Mouse (Mus musculus) ovary, postnatal 14 days (tissue): ENCODE results near the gene Lhx3.
A peak's percentile ranks its signal among the peaks of the same experiment; 100 is the strongest.

Source experiments
- DNase-seq: peaks from one replicate; pipeline ENCODE4 v3.0.0; 2022; ENCODE audit warnings: low spot score

The Lhx3 gene

DNA sequence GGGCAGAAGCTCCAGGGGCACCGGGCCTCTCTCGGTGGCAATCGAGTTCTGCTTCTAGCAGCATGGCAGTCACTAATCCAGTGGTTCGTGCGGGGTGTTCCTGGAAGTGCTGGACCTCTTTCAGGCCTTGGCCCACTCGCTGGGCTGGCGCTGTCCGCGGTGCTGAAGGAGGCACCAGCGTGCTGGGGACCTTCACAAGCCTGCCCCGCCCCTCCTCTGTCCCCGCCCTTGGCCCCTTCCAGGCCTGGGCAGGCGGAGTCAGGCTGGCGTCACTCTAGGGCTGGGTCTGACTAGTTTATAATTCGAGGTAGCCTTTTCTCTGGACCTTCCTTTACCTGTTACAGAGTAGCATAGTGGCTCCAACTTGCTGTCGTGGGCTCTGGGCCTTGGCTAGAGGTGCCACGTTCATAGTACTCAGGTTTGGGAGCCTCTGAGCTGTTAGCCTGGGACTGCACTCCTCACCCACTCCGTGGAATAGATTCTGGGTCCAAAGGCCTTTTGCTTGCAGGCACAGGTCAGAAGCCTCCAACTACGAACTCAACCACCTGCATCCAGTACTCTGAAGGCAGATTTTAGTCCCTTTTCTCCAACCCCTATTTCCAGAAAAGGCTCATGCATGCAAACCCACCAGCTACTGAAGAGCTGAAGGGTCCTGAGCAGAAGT lies at the start of gene Lhx3:
Gene Lhx3, minus strand, starts transcription at position 164 of the 664 bp plus-strand sequence.
- peak; percentile 93 for DNase-seq

DNA sequence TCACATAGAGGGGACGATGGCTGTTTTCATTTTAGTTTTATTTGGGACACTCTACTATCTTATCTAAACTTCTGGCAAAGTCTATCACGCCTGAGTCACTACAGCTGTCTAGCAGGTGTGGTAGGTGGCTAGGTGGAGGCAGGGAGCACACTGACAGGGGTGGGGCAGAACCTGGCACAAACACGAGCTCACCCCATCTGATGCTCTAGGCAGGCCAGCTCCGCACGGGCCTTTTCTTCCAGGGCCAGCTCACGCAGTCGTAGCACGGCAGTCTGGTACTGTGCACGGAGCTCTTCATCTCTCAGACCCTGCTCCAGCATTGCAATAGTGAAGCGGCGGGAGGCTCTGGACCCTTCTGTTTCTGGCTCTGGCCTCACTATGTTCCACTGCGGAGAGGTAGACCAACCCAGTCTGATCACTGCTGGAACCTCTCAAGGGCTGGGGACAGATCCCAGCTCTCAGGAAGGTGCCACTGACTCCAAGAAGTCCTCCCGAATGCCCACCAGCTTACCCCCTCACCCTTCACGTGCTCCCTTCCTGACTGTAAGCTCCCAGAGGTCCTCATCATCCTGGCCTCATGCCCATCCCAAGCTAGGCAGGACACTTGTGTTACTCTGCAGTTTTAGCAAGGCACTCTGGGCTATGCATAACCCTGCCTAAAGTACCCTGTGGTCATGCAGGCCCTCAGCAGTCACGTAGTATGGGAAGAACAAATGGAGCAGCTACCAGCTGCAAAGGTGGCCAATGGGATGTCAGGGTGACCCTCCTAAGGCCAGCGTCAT lies 49.4 kb upstream of the Lhx3 start:
- DNase-seq, result no peak

DNA sequence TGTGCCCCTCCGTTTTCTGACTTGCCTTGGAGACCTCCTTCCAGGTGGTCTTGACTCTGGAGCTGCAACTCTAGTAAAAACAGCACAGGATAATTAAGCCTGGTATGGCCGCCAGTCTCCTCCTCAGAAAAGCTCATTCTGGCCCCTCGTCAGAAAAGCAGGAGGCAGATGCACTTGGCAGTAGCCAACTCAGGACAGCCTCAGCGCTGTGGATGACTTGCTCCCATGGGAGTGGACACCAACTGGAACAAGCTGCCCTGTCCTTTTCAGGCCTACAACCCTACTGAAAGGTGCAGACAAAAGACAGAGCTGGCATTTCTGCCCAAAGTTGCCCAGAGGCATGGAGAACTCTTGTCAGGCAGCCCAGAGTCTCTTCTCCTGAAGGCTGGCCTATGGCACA lies 46.7 kb upstream of the Lhx3 start:
- DNase-seq, result no peak

DNA sequence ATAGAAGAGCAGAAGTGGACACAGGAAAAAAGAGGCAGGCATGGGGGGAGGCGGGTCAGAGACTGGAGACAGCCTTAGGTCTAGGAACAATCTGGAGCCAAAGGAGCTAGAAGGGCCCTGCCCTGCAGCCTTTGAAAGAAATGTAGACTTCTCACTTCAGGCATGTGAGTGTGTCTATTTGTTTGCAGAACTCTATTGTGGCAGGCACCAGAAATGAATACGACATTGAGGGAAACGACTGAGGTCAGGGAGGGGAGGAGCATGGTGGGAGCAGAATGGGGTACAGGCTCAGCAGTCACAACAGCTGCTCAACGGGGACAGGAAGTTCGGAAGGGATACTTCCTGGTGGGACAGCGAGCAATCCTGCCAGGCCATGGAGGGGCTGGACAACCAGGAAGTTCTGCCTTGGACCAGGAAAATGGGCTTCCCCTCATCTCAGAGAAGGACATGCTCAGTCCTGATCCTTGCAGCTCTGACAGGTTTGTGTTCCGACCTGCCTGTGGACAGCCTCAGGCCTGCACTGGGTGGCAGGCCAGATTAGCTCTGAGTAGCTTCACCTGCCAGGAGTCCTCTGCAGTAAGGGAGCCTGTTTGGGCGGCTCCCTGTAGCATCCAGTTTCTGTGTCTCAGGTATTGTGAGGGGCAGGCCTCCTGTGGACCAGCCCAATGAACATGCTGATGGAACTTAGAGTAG lies 44.6 kb upstream of the Lhx3 start:
- DNase-seq, result no peak

DNA sequence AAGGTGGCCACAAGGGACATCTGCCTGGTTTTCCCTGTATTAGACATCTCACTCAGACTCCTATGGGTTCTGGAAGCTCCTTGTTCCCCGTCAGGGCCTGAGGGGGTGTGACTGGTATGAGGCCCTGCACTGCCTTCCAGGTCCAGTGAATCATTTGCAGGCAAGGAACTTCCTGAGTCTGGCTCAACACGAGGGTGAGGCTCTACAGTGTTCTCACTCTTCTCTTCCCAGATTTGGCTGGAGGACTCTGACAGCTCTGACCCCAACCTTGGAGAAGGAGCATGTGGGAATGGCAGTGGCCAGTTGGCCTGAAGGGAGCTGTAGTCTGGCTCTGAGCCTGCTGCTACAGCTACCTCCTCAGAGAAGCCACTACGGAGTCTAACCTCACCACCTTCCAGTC lies 39.4 kb upstream of the Lhx3 start:
- DNase-seq, result no peak

DNA sequence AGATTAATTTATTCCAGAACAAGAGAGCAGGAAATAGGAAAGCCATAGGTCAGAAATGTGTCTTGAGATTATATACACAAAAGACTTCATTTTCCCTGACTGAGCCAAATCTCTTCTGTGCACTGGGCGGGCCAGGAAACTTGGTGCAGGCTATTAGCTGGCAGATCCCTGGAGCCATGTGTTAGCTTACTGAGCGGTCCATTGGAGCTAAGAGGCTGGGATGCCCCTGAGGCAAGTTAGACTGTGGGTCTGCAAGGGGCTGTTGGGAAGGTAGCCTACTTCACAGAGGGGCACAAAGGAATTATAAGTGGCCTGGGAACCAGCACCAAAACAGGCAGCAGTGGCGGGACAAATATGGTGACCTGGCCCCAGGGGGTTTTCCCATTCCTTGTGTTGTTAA lies 32.8 kb upstream of the Lhx3 start:
- no peak for DNase-seq

DNA sequence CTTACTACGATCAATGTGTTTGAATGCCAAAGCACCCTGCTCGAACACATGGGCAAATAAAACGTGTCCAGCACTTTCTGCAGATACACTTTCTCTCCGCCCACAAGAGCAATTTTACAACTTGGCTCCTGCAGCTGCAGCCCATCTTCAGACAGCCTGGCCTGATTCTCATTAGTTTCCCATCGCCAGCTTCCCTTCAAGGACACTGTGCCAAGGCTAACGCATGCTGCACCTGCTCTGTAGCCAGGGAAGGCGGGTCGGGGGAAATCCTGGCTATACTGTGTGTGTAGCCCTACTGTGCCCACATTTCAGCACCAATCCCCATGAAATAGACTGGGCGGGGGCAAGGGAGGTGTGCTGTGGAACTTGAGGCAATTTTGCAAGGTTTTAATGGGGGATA lies 32.2 kb upstream of the Lhx3 start:
- no peak for DNase-seq

DNA sequence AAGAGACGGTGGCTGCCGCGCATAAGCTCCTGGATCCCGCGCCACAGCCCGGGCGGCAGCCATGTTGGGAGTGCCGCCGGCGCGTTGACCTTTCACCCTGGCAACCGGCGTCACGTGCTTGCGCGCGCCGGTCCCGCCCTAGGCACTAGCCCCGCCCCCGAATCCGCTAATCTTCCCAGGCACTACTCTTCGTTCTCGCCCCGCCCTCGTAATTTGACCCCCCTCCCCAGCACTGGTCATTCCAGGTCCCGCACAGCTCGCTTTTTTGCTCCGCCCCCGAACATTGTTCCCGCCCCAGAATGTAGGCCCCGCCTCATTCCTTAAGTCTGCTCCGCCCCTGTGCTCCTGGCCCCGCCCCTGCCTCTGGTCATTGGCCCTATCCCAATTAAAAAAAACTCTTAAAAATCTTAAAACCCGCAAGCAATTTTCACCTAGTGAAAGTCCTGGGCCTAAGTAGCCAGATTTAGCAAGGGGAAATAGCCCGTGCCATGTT lies 29.2 kb upstream of the Lhx3 start, which contains the start of gene Qsox2:
Gene Qsox2, minus strand, starts transcription at position 236 of the 493 bp plus-strand sequence.
- peak; percentile 86 for DNase-seq

DNA sequence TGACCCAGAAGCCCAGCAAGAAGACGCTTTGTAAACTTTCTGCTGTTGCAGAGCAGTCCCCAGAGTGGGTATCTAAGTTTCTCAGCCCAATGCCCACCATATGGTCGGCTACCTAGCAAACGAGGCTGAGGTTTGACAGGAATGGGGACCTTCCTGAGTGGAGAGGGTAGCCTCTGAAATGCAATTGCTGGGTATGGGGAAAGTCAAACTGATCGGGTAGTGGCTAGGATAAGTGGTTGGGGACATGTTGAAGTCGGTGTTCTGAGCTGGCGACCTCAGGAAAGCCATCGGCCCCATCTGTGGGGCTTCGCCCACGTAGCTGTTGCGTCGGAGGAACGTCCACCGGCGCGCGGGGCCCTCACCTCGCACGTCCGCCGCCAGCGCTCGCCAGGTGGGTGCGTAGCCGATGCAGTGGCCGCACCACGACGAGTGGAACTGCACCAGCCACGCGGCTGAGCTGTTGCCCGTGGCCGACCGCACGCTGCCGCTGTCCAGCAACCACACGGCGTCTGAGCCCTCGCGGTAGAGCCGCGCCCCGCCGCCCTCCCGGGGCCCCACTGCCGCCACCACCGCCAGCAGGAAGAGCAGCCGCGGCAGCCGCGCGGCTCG lies 28.7 kb upstream of the Lhx3 start:
- no peak for DNase-seq

DNA sequence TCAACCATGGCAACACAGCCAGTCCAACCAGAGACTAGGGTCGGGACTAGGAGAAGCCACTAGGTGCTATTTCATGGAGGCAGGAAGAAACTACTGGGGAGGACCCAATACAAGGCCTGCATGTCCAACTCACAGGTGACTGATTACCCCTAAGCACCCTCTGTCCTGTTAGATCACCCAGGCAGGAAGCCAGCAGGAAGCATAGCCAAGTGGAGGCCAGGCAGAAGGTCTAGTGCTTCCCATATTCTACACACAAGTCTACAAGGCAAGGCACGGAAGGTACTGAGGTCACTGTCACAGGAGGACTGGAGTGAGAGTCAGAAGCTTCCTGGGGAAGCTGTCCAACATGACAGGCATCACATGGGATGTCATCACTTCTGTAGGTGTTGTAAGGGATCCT lies 26.7 kb upstream of the Lhx3 start:
- no peak for DNase-seq

DNA sequence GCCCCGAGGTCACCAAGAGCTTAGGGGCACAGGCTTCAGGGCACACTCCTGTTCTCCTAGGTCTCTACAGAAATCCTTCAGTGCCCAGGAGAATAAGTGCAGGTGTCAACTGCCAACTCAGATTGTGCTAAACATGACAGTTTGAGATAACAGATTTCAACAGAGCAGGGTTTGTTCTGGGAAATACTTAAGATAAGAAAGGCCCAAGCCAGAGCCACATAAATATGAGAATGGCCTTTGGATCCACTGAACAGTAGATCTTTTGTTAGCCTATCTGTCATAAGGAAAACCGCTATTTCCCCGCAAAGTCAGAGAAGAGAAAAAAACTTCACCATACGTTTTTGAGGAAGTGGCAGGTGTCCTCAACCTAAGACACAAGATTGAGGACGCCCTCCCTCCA lies 26.2 kb upstream of the Lhx3 start:
- DNase-seq, result no peak

DNA sequence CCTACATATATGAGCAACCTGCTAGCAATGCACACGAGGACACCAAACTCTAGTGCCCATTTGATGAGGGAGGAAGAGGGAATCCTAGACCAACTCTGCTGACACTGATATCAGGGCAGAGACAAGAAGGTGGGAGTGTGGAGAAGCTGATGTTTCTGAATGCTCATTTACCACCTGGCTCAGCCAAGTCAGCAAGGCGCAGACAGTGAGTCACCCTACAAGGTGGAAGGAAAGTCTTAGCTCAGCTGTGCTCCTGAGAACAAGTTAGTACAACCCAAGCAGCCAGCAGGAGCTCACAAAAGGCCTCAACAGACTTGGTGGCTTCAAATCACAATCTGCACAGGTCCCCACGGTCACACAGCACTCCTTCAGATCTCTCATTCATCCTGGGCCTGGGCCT lies 23.3 kb upstream of the Lhx3 start:
- no peak for DNase-seq

DNA sequence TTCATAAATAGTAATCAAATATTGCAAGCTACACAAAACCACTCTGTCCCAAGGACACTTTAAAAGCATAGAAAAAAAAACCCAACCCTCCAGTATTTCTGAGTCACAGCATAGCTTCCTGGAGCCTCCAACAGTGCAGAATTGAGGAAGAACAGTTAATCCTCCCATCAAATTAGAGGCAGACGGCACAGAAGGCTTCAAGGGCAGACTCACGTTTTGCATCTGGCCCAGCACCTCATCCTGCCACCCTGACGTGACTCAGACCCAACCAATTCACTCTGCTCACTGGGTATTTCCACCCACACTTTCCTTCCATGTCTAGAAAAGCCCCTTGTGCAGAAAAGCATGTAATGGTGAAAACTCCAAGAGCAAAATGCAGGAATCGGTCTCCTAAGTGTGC lies 22.2 kb upstream of the Lhx3 start:
- no peak for DNase-seq

DNA sequence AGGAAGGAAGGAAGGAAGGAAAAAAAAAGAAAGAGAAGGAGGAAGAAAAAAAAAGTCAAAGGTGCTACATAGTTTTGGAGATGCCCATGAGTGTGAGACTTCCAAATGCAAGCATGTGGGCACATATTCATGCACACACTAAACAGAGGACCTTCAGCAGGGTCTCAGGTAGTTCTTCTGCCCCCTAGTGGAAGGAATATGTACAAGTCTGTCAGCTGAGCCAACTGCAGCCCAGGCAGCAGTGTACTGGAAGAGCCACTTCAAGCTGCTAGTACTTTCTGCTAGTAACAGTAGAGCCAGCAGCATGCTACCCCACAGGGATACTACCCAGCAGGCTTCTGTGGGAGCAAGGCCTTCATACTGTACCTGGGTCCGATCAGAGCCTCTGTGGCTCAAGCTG lies 19.7 kb upstream of the Lhx3 start:
- DNase-seq, result no peak

DNA sequence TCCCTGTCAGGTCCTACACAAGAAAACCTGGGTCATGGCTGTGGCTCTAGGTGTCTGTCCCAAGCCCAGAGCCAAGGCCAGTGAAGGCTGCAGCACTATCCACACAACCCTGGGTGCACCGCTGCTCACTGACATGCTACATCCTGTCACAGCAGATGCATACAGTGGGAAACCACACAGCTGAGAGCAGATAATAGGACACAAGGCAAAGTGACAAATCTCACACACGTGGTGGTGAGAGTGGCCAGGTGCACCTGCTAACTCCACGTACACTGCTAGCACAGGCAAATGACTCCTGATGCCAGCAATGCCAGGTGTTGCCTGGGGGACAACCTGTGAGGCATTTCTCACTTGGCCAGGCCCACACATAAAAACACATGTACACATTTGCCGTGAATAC lies 17.2 kb upstream of the Lhx3 start:
- no peak for DNase-seq

DNA sequence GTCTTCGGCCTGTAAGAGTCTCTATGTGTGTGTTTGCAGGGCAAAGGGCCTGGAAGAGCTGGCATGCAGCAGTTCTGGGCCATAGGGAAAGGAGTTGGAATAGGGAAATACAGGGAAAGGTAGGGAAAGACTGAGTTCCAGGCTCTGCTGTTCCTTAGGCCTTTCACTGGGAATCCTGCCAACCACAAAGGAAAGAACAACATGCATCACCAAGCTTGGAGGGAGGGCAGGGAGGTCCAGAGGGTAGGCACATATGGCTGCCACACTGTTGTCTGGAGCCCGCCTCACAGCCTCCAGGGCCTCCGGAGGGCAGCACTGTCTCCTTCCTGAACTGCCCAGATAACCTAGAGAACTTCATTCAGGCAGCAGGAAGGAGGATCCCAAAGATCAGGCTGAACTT lies 15.9 kb upstream of the Lhx3 start:
- DNase-seq, result no peak

DNA sequence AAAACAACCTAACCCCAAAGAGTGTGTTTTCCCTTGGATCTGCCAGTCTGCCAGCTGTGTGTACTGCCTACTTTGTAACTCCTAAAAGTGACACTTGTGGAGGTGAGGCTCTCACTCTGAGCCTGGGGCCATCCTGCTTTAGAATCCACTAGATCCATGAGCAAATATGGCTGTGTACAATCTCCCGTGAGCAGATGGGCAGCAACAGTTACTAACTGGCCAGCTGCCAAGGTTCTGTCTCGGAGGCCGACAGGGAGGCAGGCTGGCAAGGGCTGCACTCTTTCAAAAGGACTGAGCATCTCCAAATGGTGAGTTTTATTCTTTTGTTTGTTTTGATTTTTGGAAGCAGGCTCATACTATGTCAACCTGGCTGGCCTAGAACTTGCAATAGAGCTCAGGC lies 6.4 kb upstream of the Lhx3 start:
- no peak for DNase-seq

DNA sequence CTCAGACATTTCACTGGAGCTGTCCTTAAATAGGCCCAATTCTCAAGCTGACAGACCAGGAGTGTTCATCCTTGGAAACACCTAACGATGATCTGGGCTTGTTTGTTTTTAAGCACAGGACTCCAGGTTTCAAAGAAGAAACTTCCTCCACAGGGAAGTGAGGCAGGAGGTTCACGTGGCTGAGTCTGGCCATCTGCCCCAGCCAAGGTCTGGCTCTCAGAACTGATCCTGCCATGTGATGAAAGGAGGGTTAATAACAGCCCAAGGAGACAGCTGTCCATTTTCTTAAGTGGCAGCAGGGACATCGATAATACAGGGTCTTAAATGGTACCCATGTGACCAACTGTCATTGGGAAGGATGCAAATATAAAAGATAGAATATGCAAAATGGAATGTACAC lies 1.5 kb upstream of the Lhx3 start:
- DNase-seq, result no peak

DNA sequence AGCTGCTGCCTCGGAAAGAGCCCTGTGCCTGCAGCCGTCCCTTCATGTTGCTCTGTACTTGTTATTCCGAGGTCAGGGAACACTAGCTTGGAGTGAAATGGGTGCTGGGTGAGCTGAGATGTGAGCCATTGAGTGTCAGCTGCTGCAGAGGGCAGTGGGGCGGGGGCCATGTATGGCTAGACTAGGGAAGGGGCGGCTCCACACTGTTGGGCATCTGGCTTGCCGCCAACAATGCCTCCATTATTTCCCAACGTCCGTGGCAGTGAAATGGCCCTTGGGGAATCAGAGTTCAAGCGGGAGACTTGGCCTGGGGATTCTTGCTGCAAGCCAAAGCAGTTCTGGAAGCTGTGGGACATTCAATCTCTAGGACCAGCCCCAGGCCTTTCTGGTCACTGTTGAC lies 530 bp downstream of the Lhx3 start:
- DNase-seq, result no peak

DNA sequence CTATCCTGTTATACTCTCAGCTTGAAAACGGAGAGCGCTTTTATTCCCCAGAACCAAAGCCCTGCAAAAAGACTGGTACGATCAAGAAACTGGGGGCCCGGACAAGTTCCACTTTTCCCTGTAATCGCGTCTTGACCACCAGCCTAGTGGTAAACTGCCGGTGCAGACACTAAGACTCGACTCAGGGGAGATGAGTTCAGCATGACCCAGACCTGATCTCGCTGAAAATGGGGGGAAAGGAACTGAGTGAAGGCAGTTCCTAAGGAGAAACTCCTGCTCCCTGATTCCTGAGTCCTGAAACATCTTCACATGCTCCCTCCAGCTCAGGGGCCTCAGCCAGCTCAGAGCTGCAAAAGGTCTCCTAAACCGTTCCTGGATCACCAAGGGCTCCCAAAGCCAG lies 2.3 kb downstream of the Lhx3 start:
- no peak for DNase-seq

DNA sequence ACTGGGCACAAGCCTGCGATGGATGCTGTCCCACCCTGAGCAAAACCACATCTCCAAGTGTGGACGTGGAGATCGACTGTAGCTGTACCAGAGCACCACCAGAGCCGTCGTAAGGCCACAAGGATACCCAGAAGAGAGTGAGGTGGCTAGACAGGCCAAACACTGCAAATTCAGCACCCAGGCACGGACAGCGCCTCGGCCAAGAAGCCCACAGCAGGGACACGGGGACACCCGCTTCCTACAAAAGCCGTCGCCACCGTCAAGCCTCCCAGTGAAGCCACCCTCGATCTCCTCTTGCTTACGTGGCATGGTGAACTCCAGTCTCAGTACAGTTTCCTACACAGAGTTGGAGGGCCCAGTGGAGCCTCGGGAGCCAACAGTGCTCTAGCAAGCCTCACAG lies 3.0 kb downstream of the Lhx3 start:
- DNase-seq, result peak; percentile 31

DNA sequence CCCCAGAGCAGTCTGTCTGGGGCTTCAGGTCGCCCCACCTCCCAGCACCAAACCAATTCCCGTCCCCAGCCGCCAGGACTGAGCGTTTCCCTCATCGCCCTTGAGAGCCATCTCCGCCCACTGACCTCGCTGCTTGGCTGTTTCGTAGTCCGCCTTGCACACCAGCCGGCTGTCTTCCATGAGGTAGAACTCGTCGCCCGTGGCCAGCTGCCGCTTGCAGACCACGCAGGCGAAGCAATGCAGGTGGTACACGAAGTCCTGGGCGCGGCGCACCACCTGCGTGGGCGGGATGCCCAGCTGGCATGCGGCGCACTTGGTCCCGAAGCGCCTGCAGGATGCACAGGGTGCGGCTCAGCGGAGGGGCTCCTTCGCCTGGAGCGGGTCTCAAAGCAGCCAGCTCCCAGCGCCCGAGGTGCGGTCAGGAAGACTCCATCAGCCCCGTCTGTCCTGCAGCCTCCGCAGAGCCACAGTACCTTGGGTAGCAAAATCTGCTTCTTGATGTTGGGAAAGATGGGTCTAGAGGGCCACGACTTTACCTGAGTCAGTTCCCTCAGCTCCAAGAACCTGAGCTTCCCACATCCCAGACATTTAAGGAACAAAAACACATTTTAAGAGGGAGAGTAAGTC lies 5.1 kb downstream of the Lhx3 start:
- no peak for DNase-seq
